Mouse (Mus musculus): ENCODE data around the gene H2-Q7.
"Not testable (repeated sequence)": the region's sequence is repeated elsewhere in the genome, so short reads cannot be mapped to it uniquely, and the experiment has no call there.

DNA sequence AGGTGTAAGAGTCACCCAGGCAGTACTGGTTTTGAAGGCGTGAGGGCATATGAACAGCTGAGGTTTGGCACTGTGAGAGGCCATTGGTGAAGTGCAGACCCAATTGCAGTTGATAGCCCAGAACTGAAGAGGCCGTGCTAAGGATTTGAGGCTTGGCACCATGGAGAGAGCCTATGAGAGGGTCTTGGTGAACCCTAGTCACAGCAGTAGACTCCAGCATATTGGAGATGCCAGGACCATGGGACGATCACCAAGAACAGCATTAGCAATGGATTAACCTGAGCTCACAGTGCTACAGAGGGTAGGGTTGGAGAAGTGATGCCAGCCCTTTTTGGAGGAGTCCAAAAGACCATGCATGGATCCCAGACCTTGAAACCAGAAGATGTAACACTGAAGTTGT lies 6.8 kb upstream of the H2-Q7 start:
- TF ChIP-seq CTCF (conservative IDR thresholded peaks at IDR 0.05; ENCODE audit: insufficient read depth, insufficient read length, low read depth, low read length); POLR2A (IDR thresholded peaks at IDR 0.05; ENCODE audit: low read depth, low read length): not testable (repeated sequence)
